Comparison of ENCODE assay signal across 30 mouse cellular contexts in genomic region chr12:58307835-58308234, GRCm38 (mm10). TPM values are rescaled to one million over a fixed set of nuclear protein-coding genes. Genes with fewer than 3 reads are reported as not detected.
A peak's percentile ranks its signal among the peaks of the same experiment; 100 is the strongest.
DNase-seq lines count a peak whose midpoint lies in the region; ATAC-seq and TF ChIP-seq lines count a peak whose summit lies in the region.
"Had no signal": no experiment of that assay in that cellular context is flagged by ENCODE, and none has a peak within 500 bp of the region (broad histone marks: within the 10 kb centered on the region; RNA-seq: fewer than 3 reads in every experiment).

No protein-coding gene starts in this region.

- H3K27me3 ChIP-seq in forebrain, embryonic 14.5 days (replicated peaks; ENCODE audit: control insufficient read depth, insufficient read depth, low read length) = no peaks in the 10 kb centered on the region
- no peaks in the 10 kb centered on the region for H3K27me3 ChIP-seq in forebrain, embryonic 12.5 days
- no peaks in the 10 kb centered on the region for H3K27me3 ChIP-seq in forebrain, postnatal 0 days (ENCODE audit: insufficient read depth, low read length)
- H3K27me3 ChIP-seq in hindbrain, embryonic 14.5 days (ENCODE audit: control insufficient read depth, insufficient read depth, low read length) = no peaks in the 10 kb centered on the region
- H3K27me3 ChIP-seq: CH12.LX; embryonic facial prominence, embryonic 12.5 days; embryonic facial prominence, embryonic 15.5 days; heart, embryonic 13.5 days; hindbrain, embryonic 12.5 days; intestine, embryonic 15.5 days; Patski had no signal

- no peaks in the 10 kb centered on the region for H3K36me3 ChIP-seq in forebrain, embryonic 14.5 days (ENCODE audit: control insufficient read depth, insufficient read depth, low read length)
- no peaks in the 10 kb centered on the region for H3K36me3 ChIP-seq in forebrain, embryonic 12.5 days (replicated peaks)
- H3K36me3 ChIP-seq in forebrain, postnatal 0 days (ENCODE audit: insufficient read depth) = no peaks in the 10 kb centered on the region
- no peaks in the 10 kb centered on the region for H3K36me3 ChIP-seq in hindbrain, embryonic 14.5 days (replicated peaks; ENCODE audit: control insufficient read depth, insufficient read depth)
- H3K36me3 ChIP-seq: embryonic facial prominence, embryonic 12.5 days; embryonic facial prominence, embryonic 15.5 days; G1E; heart, embryonic 10.5 days; heart, embryonic 13.5 days; hindbrain, embryonic 12.5 days; intestine, embryonic 15.5 days had no signal

- intact Hi-C loops in heart, postnatal 25 days (cut with DNase I) = no loop called here

- no peak for TF ChIP-seq CTCF in brain, embryonic 14.5 days (IDR thresholded peaks at IDR 0.05; ENCODE audit: borderline replicate concordance, extremely low read depth, insufficient read depth, insufficient read length)
- TF ChIP-seq CTCF in forebrain, postnatal 0 days (IDR thresholded peaks at IDR 0.05; ENCODE audit: low read depth) = no peak

- H3K9ac ChIP-seq in forebrain, embryonic 14.5 days (ENCODE audit: low read length) = no peak overlapping the region
- no peak overlapping the region for H3K9ac ChIP-seq in forebrain, embryonic 12.5 days
- H3K9ac ChIP-seq in forebrain, postnatal 0 days = no peak overlapping the region
- H3K9ac ChIP-seq in hindbrain, embryonic 14.5 days = no peak overlapping the region
- H3K9ac ChIP-seq: embryonic facial prominence, embryonic 12.5 days; embryonic facial prominence, embryonic 15.5 days; heart, embryonic 13.5 days; hindbrain, embryonic 12.5 days; intestine, embryonic 15.5 days had no signal

- no peaks in the 10 kb centered on the region for H3K4me1 ChIP-seq in forebrain, embryonic 14.5 days (ENCODE audit: control insufficient read depth, insufficient read depth, low read length)
- no peaks in the 10 kb centered on the region for H3K4me1 ChIP-seq in forebrain, embryonic 12.5 days
- no peaks in the 10 kb centered on the region for H3K4me1 ChIP-seq in forebrain, postnatal 0 days (ENCODE audit: insufficient read depth)
- H3K4me1 ChIP-seq in hindbrain, embryonic 14.5 days (replicated peaks; ENCODE audit: control insufficient read depth, insufficient read depth, low read length) = no peaks in the 10 kb centered on the region
- H3K4me1 ChIP-seq: embryonic facial prominence, embryonic 12.5 days; embryonic facial prominence, embryonic 15.5 days; heart, embryonic 10.5 days; hindbrain, embryonic 12.5 days; intestine, embryonic 15.5 days had no signal

- peak; percentile 61 for DNase-seq in forebrain, embryonic 14.5 days (ENCODE audit: low spot score)
- peak; percentile 9 for DNase-seq in layer of hippocampus, adult 9-11 months
- no peak for DNase-seq in layer of hippocampus, postnatal 10 days (ENCODE audit: low spot score in 2 of 2)
- DNase-seq in brain, embryonic 14.5 days (ENCODE audit: low read depth) = peak; percentile 60
- peak; percentile 37 for DNase-seq in forebrain, postnatal 0 days
- DNase-seq in hindbrain, embryonic 14.5 days (ENCODE audit: low spot score) = no peak
- no peak for DNase-seq in heart, postnatal 25 days (ENCODE audit: low spot score)
- DNase-seq: adrenal gland, postnatal 10 days; adrenal gland, postnatal 36 days; B cell, adult 2 months; cerebellum, adult 18-20 months; cerebellum, adult 9-10 months; cerebellum, postnatal 14 days; gastrocnemius, postnatal 10 days; gastrocnemius, postnatal 36 days; heart, adult 2 months; heart, postnatal 14 days; kidney, adult 11 months had no signal

- no peak overlapping the region for H3K4me3 ChIP-seq in forebrain, embryonic 14.5 days (ENCODE audit: low read depth, low read length)
- H3K4me3 ChIP-seq in forebrain, embryonic 12.5 days (replicated peaks) = no peak overlapping the region
- H3K4me3 ChIP-seq in forebrain, postnatal 0 days (ENCODE audit: low read depth, low read length) = no peak overlapping the region
- no peak overlapping the region for H3K4me3 ChIP-seq in hindbrain, embryonic 14.5 days (replicated peaks; ENCODE audit: low read length)
- H3K4me3 ChIP-seq: embryonic facial prominence, embryonic 12.5 days; embryonic facial prominence, embryonic 15.5 days; heart, adult 2 months; heart, embryonic 10.5 days; heart, embryonic 13.5 days; hindbrain, embryonic 12.5 days; intestine, embryonic 15.5 days had no signal

- H3K9me3 ChIP-seq in forebrain, embryonic 14.5 days (replicated peaks; ENCODE audit: control insufficient read depth, low read length) = no peaks in the 10 kb centered on the region
- H3K9me3 ChIP-seq in forebrain, embryonic 12.5 days = no peaks in the 10 kb centered on the region
- no peaks in the 10 kb centered on the region for H3K9me3 ChIP-seq in forebrain, postnatal 0 days (ENCODE audit: low read length)
- H3K9me3 ChIP-seq in hindbrain, embryonic 14.5 days (ENCODE audit: control insufficient read depth, low read length) = no peaks in the 10 kb centered on the region
- H3K9me3 ChIP-seq: embryonic facial prominence, embryonic 12.5 days; embryonic facial prominence, embryonic 15.5 days; heart, embryonic 10.5 days; heart, embryonic 13.5 days; hindbrain, embryonic 12.5 days; intestine, embryonic 15.5 days had no signal

- WGBS in forebrain, embryonic 14.5 days = 67% methylated on average over 2 of the region's 2 CpGs
- 87% methylated on average over 2 of the region's 2 CpGs for WGBS in forebrain, embryonic 12.5 days
- 45% methylated on average over 2 of the region's 2 CpGs for WGBS in forebrain, postnatal 0 days
- WGBS in hindbrain, embryonic 14.5 days = 86% methylated on average over 2 of the region's 2 CpGs

- no peak overlapping the region for H3K27ac ChIP-seq in forebrain, embryonic 14.5 days (ENCODE audit: low read depth, low read length)
- no peak overlapping the region for H3K27ac ChIP-seq in forebrain, embryonic 12.5 days
- H3K27ac ChIP-seq in forebrain, postnatal 0 days (ENCODE audit: low read depth, low read length) = no peak overlapping the region
- H3K27ac ChIP-seq in hindbrain, embryonic 14.5 days = no peak overlapping the region
- H3K27ac ChIP-seq: embryonic facial prominence, embryonic 12.5 days; embryonic facial prominence, embryonic 15.5 days; heart, adult 2 months; heart, embryonic 10.5 days; heart, embryonic 13.5 days; hindbrain, embryonic 12.5 days; intestine, embryonic 15.5 days had no signal

- TF ChIP-seq POLR2A in brain, embryonic 14.5 days (IDR thresholded peaks at IDR 0.05; ENCODE audit: borderline replicate concordance, extremely low read depth, insufficient read depth, insufficient read length, poor library complexity, severe bottlenecking) = no peak

- no peak for ATAC-seq in forebrain, embryonic 14.5 days
- no peak for ATAC-seq in forebrain, embryonic 12.5 days (ENCODE audit: low FRiP score)
- ATAC-seq in forebrain, postnatal 0 days = peak; percentile 85
- no peak for ATAC-seq in hindbrain, embryonic 14.5 days (ENCODE audit: low FRiP score)
- ATAC-seq: hindbrain, embryonic 16.5 days; intestine, embryonic 15.5 days; Patski had no signal

- H3K4me2 ChIP-seq in forebrain, embryonic 14.5 days (ENCODE audit: low read length) = no peak overlapping the region
- H3K4me2 ChIP-seq in forebrain, embryonic 12.5 days = no peak overlapping the region
- H3K4me2 ChIP-seq in forebrain, postnatal 0 days (ENCODE audit: low read depth) = no peak overlapping the region
- no peak overlapping the region for H3K4me2 ChIP-seq in hindbrain, embryonic 14.5 days (replicated peaks)
- H3K4me2 ChIP-seq: embryonic facial prominence, embryonic 12.5 days; embryonic facial prominence, embryonic 15.5 days; heart, embryonic 13.5 days; hindbrain, embryonic 12.5 days; intestine, embryonic 15.5 days had no signal

RNA-seq across cellular contexts. Expression of gene Clec14a, which starts 38.7 kb away (rescaled TPM):
- polyA plus RNA-seq in forebrain, embryonic 14.5 days (2014; fragmentation: Nextera tagmentation; extraction: Ambion mirVana) = 5.6 and 5.9 TPM in 2 replicates
- 4.6 and 5.5 TPM in 2 replicates for polyA plus RNA-seq in forebrain, embryonic 12.5 days (2016; fragmentation: Nextera tagmentation; extraction: Ambion mirVana)
- 1 to 10 TPM; 3.3 to 4.1 TPM for total RNA-seq in layer of hippocampus, postnatal 10 days (2021)
- 3.3 and 5.3 TPM in 2 replicates for polyA plus RNA-seq in brain, embryonic 14.5 days (2012; rRNA removed)
- 6.4 and 6.5 TPM in 2 replicates for total RNA-seq in forebrain, postnatal 0 days (2014; rRNA removed)
- 6.0 and 6.5 TPM in 2 replicates for polyA plus RNA-seq in forebrain, postnatal 0 days (2015; fragmentation: Nextera tagmentation; extraction: Ambion mirVana)
- polyA plus RNA-seq in hindbrain, embryonic 14.5 days (2014; fragmentation: Nextera tagmentation; extraction: Ambion mirVana) = 7.9 and 9.3 TPM in 2 replicates
- total RNA-seq in heart, postnatal 25 days (2021) = 10 to 100 TPM; 15.2 to 20.2 TPM
- total RNA-seq: CH12.LX; granulocyte monocyte progenitor cell, adult 5-6 weeks had no signal
- polyA plus RNA-seq: G1E, Patski had no signal

Comparison
In these comparisons a context has a peak if more than half of its experiments do, and no peak if none do; other contexts are left out.
1. DNase-seq: peak in forebrain, embryonic 14.5 days (single experiment), layer of hippocampus, adult 9-11 months (single experiment), brain, embryonic 14.5 days (single experiment) and forebrain, postnatal 0 days (single experiment); none in layer of hippocampus, postnatal 10 days (0 of 2), hindbrain, embryonic 14.5 days (single experiment) and heart, postnatal 25 days (single experiment).